Mouse (Mus musculus) lung, postnatal 0 days (tissue): ENCODE data around the gene Ldb1. TPM values are rescaled to one million over a fixed set of nuclear protein-coding genes. Genes with fewer than 3 reads are reported as not detected.
A peak's percentile ranks its signal among the peaks of the same experiment; 100 is the strongest.

Experiments
- ATAC-seq: fragments of 200-750 bp; cut with Nextera tagmentation; 2 replicates; pipeline ENCODE4 v1.8.0; 2017; ENCODE audit warnings: moderate library complexity
- DNase-seq: peaks from one replicate; pipeline ENCODE4 v3.0.0-alpha.2; 2016; ENCODE audit warnings: low spot score
- H3K27ac ChIP-seq: fragments of 300-500 bp; sonication (generic); 2 replicates; pipeline ENCODE4 v1.5.1; 2014; ENCODE audit warnings: antibody characterized with exemption, mild to moderate bottlenecking, low read length, mixed read lengths
- H3K27me3 ChIP-seq: fragments of 300-500 bp; sonication (generic); replicated peaks from 2 replicates; pipeline ENCODE4 v1.6.1; 2014; ENCODE audit warnings: low read length, mixed read lengths; ENCODE audit not compliant: insufficient read depth
- H3K36me3 ChIP-seq: fragments of 300-500 bp; sonication (generic); 2 replicates; pipeline ENCODE4 v1.6.1; 2014; ENCODE audit warnings: low read length, mixed read lengths; ENCODE audit not compliant: insufficient read depth
- H3K4me1 ChIP-seq: fragments of 300-500 bp; sonication (generic); 2 replicates; pipeline ENCODE4 v1.6.1; 2014; ENCODE audit warnings: antibody characterized with exemption, low read depth, low read length, mixed read lengths; ENCODE audit not compliant: insufficient read depth
- H3K4me2 ChIP-seq: fragments of 300-500 bp; sonication (generic); replicated peaks from 2 replicates; pipeline ENCODE4 v1.6.1; 2014; ENCODE audit warnings: low read depth, mild to moderate bottlenecking, low read length, moderate library complexity, mixed read lengths
- H3K4me3 ChIP-seq: fragments of 300-500 bp; sonication (generic); 2 replicates; pipeline ENCODE4 v1.5.1; 2014; ENCODE audit warnings: low read depth, low read length
- H3K9ac ChIP-seq: fragments of 300-500 bp; sonication (generic); replicated peaks from 2 replicates; pipeline ENCODE4 v1.6.1; 2014; ENCODE audit warnings: low read depth, mild to moderate bottlenecking
- H3K9me3 ChIP-seq: fragments of 300-500 bp; sonication (generic); 2 replicates; pipeline ENCODE4 v1.6.1; 2016; ENCODE audit warnings: low read length, mixed read lengths
- CTCF ChIP-seq: IDR thresholded peaks from 2 replicates; pipeline ENCODE4 v1.5.1; 2016; ENCODE audit warnings: antibody characterized with exemption, mild to moderate bottlenecking
- EP300 ChIP-seq: IDR thresholded peaks from 2 replicates; pipeline ENCODE4 v1.6.1; 2016; ENCODE audit warnings: antibody characterized with exemption, mild to moderate bottlenecking, control low read depth
- whole genome bisulfite sequencing: fragments of 180-500 bp; shearing (Covaris S2); extraction: QIAGEN DNeasy Blood & Tissue Kit; methylation state at CpG from one replicate; pipeline ENCODE4 v1.1.7; 2014; 5-methylcytosine and 5-hydroxymethylcytosine counted together
- polyA plus RNA-seq: library from polyadenylated mRNA; unstranded; fragments of >200 nt; fragmentation: Nextera tagmentation; extraction: Ambion mirVana; gene quantifications from 2 replicates; pipeline ENCODE4 v1.2.1, GENCODE M21; 2015

Gene Ldb1
- polyA plus RNA-seq, 1 experiment from 2014 or later, result 107 TPM

DNA sequence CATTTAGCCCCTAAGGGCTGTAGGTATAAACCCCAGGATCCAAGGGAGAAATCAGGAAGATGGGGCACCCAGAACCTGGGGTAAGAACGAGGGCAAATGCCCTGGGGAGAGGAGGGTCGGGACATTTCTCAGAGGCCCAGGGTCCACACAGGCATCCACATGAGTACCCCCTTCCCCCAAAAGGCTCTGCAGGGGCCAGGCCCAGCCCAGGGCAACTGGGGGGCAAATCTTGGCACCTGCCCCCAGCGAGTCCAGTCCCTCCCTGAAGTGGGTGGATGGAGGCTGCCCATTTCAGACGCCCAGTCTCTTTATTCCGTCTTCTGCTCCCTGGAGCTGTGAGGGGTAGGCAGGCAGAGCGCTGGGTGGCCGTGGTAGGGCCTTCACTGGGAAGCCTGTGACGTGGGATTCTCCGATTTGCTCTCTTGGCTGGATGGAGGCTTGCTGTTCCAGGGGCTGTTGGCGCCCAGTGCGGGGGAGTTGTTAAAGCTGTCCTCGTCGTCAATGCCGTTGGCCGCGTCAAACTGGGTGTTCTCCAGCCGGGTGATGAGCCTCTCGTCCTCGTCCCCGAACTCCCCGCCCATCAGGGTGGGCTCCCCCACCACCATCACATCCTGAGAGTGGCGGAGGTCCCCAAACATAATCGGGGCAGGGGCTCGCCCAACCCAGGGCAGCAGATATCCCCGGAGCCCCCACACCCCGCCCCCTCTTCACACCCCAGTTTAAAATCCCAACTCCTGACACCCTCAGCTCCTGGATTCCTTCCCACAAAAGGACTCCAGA lies 12.1 kb downstream of the Ldb1 start:
- H3K9me3 ChIP-seq, result no peaks in the 10 kb centered on the region

GRCm38 (mm10) chr19:46031689-46032432 lies 13.2 kb downstream of the Ldb1 start:
- no peak overlapping the region for H3K27ac ChIP-seq
- no peak overlapping the region for H3K4me2 ChIP-seq
- H3K4me3 ChIP-seq, result no peak overlapping the region
- ATAC-seq, result no peak
- no peaks in the 10 kb centered on the region for H3K4me1 ChIP-seq
- H3K36me3 ChIP-seq, result peaks cover 42% of the 10 kb centered on the region
- DNase-seq, result no peak
- no peaks in the 10 kb centered on the region for H3K27me3 ChIP-seq
- 73% methylated on average over 9 of the region's 9 CpGs for WGBS
- no peak overlapping the region for H3K9ac ChIP-seq
- H3K9me3 ChIP-seq, result no peaks in the 10 kb centered on the region
- no peak for TF ChIP-seq CTCF

More for the DNA sequence above, 12.1 kb downstream of the Ldb1 start:
- peaks cover 10% of the 10 kb centered on the region; the same call in 1 of the 2 replicates for H3K4me1 ChIP-seq
- TF ChIP-seq CTCF (no peak), EP300 (no peak)
- ATAC-seq (no peak), DNase-seq (no peak)
- no peak overlapping the region for H3K4me2 ChIP-seq
- 85% methylated on average over 26 of the region's 26 CpGs for WGBS
- no peak overlapping the region for H3K27ac ChIP-seq
- no peaks in the 10 kb centered on the region for H3K27me3 ChIP-seq
- H3K36me3 ChIP-seq, result peaks cover 42% of the 10 kb centered on the region
- no peak overlapping the region for H3K4me3 ChIP-seq
- no peak overlapping the region for H3K9ac ChIP-seq

DNA sequence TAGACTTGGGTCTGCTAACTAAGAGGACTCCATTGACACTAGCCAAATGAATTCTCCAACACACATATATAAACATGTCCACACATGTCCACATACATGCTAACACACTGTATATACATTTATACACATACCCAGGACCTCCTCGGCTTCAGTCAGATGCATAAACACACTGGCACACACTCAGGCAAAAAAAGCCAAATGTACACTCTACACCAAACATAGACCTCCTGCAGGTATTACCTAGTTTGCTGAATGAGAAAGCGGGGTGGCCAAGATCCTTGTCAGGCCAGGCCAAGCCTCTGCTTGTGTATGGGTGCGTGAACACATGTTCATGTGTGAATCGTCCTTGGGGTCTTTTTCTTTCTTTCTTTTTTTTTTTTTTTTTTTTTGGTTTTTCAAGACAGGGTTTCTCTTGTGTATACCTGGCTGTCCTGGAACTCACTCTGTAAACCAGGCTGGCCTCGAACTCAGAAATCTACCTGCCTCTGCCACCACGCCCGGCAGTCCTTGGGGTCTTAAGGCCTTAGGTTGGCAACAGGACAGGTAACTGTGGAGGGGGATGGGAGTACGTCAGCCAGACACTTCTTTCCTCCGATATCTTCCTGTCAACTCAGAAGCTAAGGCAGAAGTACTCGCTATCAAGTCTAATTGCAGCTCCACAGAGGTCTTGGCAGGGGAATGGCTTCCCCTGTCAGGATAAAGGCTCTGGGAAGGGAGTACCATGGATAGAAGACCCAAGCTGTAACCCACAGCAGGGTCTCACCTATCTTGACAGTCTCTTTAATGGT lies 14.6 kb downstream of the Ldb1 start:
- H3K4me2 ChIP-seq, result no peak overlapping the region
- no peak overlapping the region for H3K4me3 ChIP-seq
- ATAC-seq (no peak), DNase-seq (no peak)
- 91% methylated on average over 10 of the region's 10 CpGs for WGBS
- H3K27me3 ChIP-seq, result no peaks in the 10 kb centered on the region
- no peak overlapping the region for H3K27ac ChIP-seq
- H3K9ac ChIP-seq, result no peak overlapping the region
- H3K4me1 ChIP-seq, result no peaks in the 10 kb centered on the region
- H3K9me3 ChIP-seq, result no peaks in the 10 kb centered on the region
- peaks cover 36% of the 10 kb centered on the region for H3K36me3 ChIP-seq
- TF ChIP-seq CTCF (no peak), EP300 (no peak)

- H3K9ac ChIP-seq, result no peak overlapping the region
- ATAC-seq (no peak), DNase-seq (no peak)
- WGBS, result 97% methylated on average over 1 of the region's 1 CpGs
- no peak overlapping the region for H3K4me3 ChIP-seq
- no peaks in the 10 kb centered on the region for H3K4me1 ChIP-seq
- H3K36me3 ChIP-seq, result peaks cover 28% of the 10 kb centered on the region
- H3K27me3 ChIP-seq, result no peaks in the 10 kb centered on the region
- no peaks in the 10 kb centered on the region for H3K9me3 ChIP-seq
- TF ChIP-seq CTCF (no peak), EP300 (no peak)
- no peak overlapping the region for H3K4me2 ChIP-seq
- H3K27ac ChIP-seq, result no peak overlapping the region
These were observed 15.4 kb downstream of the Ldb1 start for GRCm38 (mm10) chr19:46029652-46030051.

GRCm38 (mm10) chr19:46028747-46029320 lies 16.2 kb downstream of the Ldb1 start:
- DNase-seq (peak; percentile 39), ATAC-seq (no peak)
- H3K4me2 ChIP-seq, result no peak overlapping the region
- no peak overlapping the region for H3K4me3 ChIP-seq
- no peak overlapping the region for H3K9ac ChIP-seq
- no peaks in the 10 kb centered on the region for H3K9me3 ChIP-seq
- H3K4me1 ChIP-seq, result no peaks in the 10 kb centered on the region
- no peaks in the 10 kb centered on the region for H3K27me3 ChIP-seq
- WGBS, result 69% methylated on average over 11 of the region's 11 CpGs
- H3K27ac ChIP-seq, result no peak overlapping the region
- peaks cover 20% of the 10 kb centered on the region; the same call in 1 of the 2 replicates for H3K36me3 ChIP-seq
- TF ChIP-seq EP300 (no peak), CTCF (peak; percentile 59)
